Mouse (Mus musculus) c-Kit-positive CD71-positive TER-119-positive erythroid progenitor cells, embryonic 14.5 days (primary cell): ENCODE results near the gene Fam3b.

Experiments used
- DNase-seq: peaks from one replicate; pipeline ENCODE4 v3.0.0-alpha.2; 2013; ENCODE audit warnings: low spot score

Gene Fam3b

GRCm38 (mm10) chr16:97478655-97479054 lies 36.0 kb downstream of the Fam3b start:
- DNase-seq = no peak

GRCm38 (mm10) chr16:97476524-97476923 lies 38.1 kb downstream of the Fam3b start:
- no peak for DNase-seq

- no peak for DNase-seq
These were observed 39.0 kb downstream of the Fam3b start for GRCm38 (mm10) chr16:97475581-97475980.

GRCm38 (mm10) chr16:97474671-97475070 lies 39.9 kb downstream of the Fam3b start:
- DNase-seq = no peak

GRCm38 (mm10) chr16:97467993-97468791 lies 46.4 kb downstream of the Fam3b start:
- DNase-seq = no peak

GRCm38 (mm10) chr16:97467472-97467871 lies 47.1 kb downstream of the Fam3b start:
- no peak for DNase-seq

- no peak for DNase-seq
These were observed 48.2 kb downstream of the Fam3b start for GRCm38 (mm10) chr16:97466182-97466957.

GRCm38 (mm10) chr16:97462481-97463181 lies 52.0 kb downstream of the Fam3b start, which contains the start of gene Mx1:
Gene Mx1 (minus strand): TSS chr16:97462907.
- DNase-seq = no peak

- DNase-seq = no peak
These were observed 53.3 kb downstream of the Fam3b start for GRCm38 (mm10) chr16:97461271-97461670.

- DNase-seq = no peak
These were observed 54.8 kb downstream of the Fam3b start for GRCm38 (mm10) chr16:97459831-97460230.

GRCm38 (mm10) chr16:97447386-97447785 lies 67.2 kb downstream of the Fam3b start:
- DNase-seq = no peak

GRCm38 (mm10) chr16:97443670-97444263 lies 70.8 kb downstream of the Fam3b start:
- peak; percentile 49 for DNase-seq

GRCm38 (mm10) chr16:97441967-97442366 lies 72.6 kb downstream of the Fam3b start:
- DNase-seq = no peak

- DNase-seq = no peak
These were observed 76.4 kb downstream of the Fam3b start for GRCm38 (mm10) chr16:97438191-97438590.

GRCm38 (mm10) chr16:97437448-97438056 lies 77.1 kb downstream of the Fam3b start:
- DNase-seq = no peak

- DNase-seq = no peak
These were observed 80.4 kb downstream of the Fam3b start for GRCm38 (mm10) chr16:97434206-97434605.

- DNase-seq = no peak
These were observed 83.3 kb downstream of the Fam3b start for GRCm38 (mm10) chr16:97431328-97431727.

GRCm38 (mm10) chr16:97430091-97430490 lies 84.5 kb downstream of the Fam3b start:
- no peak for DNase-seq

- DNase-seq = no peak
These were observed 86.6 kb downstream of the Fam3b start for GRCm38 (mm10) chr16:97428026-97428425.

- no peak for DNase-seq
These were observed 91.0 kb downstream of the Fam3b start for GRCm38 (mm10) chr16:97423627-97424026.

- no peak for DNase-seq
These were observed 92.9 kb downstream of the Fam3b start for GRCm38 (mm10) chr16:97421671-97422070.
